In the genomic region with DNA sequence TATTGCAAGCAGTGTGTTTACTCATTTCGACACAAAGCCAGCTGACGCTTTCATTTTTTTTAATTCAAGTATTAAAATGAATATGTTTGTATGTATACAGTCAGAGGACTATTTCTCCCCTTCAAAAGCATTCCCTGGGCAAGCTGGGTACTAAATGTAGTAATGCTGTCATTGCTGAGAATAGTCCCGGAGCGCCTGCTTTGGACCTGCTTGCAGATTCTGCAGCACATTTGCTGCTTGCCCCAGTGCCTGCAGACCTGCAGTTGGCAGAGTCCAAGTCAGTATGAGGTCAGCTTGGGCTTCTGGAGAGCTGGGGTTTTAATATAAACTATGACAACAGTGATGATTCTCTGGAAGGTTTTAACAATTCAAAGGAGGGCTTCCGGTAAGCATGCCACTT, we compare ENCODE assay signal across 19 mouse cellular contexts. TPM values are rescaled to one million over a fixed set of nuclear protein-coding genes. Genes with fewer than 3 reads are reported as not detected.
DNase-seq lines count a peak whose midpoint lies in the region; ATAC-seq and TF ChIP-seq lines count a peak whose summit lies in the region.
"Had no signal": no experiment of that assay in that cellular context is flagged by ENCODE, and none has a peak within 500 bp of the region (broad histone marks: within the 10 kb centered on the region; RNA-seq: fewer than 3 reads in every experiment).

No protein-coding gene starts in this region.

- no peak for TF ChIP-seq CTCF in brain, embryonic 14.5 days (IDR thresholded peaks at IDR 0.05; ENCODE audit: borderline replicate concordance, extremely low read depth, insufficient read depth, insufficient read length)
- TF ChIP-seq CTCF in cortical plate, adult 2 months (IDR thresholded peaks at IDR 0.05; ENCODE audit: extremely low read depth, insufficient read depth, low read length): no peak
- TF ChIP-seq CTCF in midbrain, postnatal 0 days (IDR thresholded peaks at IDR 0.05): no peak

- H3K9me3 ChIP-seq in forebrain, embryonic 15.5 days: no peaks in the 10 kb centered on the region
- no peaks in the 10 kb centered on the region for H3K9me3 ChIP-seq in forebrain, embryonic 10.5 days
- H3K9me3 ChIP-seq in midbrain, postnatal 0 days (ENCODE audit: low read length): no peaks in the 10 kb centered on the region
- H3K9me3 ChIP-seq: embryonic facial prominence, embryonic 10.5 days; heart, embryonic 13.5 days; lung, embryonic 15.5 days had no signal

- 0 out of 2 replicates have a peak overlapping the region, but pooled peaks have one; percentile 32 for H3K27ac ChIP-seq in forebrain, embryonic 15.5 days (replicated peaks)
- no peak overlapping the region for H3K27ac ChIP-seq in forebrain, embryonic 10.5 days
- 0 out of 2 replicates have a peak overlapping the region, but pooled peaks have one; percentile 45 for H3K27ac ChIP-seq in cortical plate, adult 2 months (ENCODE audit: insufficient read depth, low read length)
- no peak overlapping the region for H3K27ac ChIP-seq in midbrain, postnatal 0 days (ENCODE audit: low read depth, low read length)
- H3K27ac ChIP-seq: embryonic facial prominence, embryonic 10.5 days; heart, embryonic 13.5 days; lung, embryonic 15.5 days had no signal

- peaks cover 21% of the 10 kb centered on the region for H3K4me1 ChIP-seq in forebrain, embryonic 15.5 days
- peaks cover 27% of the 10 kb centered on the region for H3K4me1 ChIP-seq in forebrain, embryonic 10.5 days
- H3K4me1 ChIP-seq in cortical plate, adult 2 months (ENCODE audit: control insufficient read depth, insufficient read depth, low read length): peaks cover 2% of the 10 kb centered on the region; the same call in 1 of the 2 replicates
- H3K4me1 ChIP-seq in midbrain, postnatal 0 days (ENCODE audit: insufficient read depth, low read length): peaks cover 8% of the 10 kb centered on the region; the same call in 1 of the 2 replicates

- H3K4me3 ChIP-seq in forebrain, embryonic 15.5 days: peak overlapping the region; percentile 64; the same call in 1 of the 2 replicates
- no peak overlapping the region for H3K4me3 ChIP-seq in forebrain, embryonic 10.5 days
- H3K4me3 ChIP-seq in cortical plate, adult 2 months (ENCODE audit: insufficient read depth, low read length): peak overlapping the region; percentile 85; the same call in 1 of the 2 replicates
- H3K4me3 ChIP-seq in midbrain, postnatal 0 days (ENCODE audit: low read depth, low read length): peak overlapping the region; percentile 78; the same call in 1 of the 2 replicates
- H3K4me3 ChIP-seq: embryonic facial prominence, embryonic 10.5 days; erythroblast, embryonic 14.5 days; heart, embryonic 13.5 days; lung, embryonic 15.5 days had no signal

- no peak for ATAC-seq in forebrain, embryonic 15.5 days (replicated peaks)
- ATAC-seq in midbrain, postnatal 0 days (ENCODE audit: low FRiP score): no peak
- no peak for ATAC-seq in monocyte, adult 5-6 weeks (replicated peaks; ENCODE audit: insufficient number of reproducible peaks, low FRiP score, low TSS enrichment, poor library complexity, severe bottlenecking)
- ATAC-seq: CD4-positive, CD25-positive, alpha-beta regulatory T cell, adult 4 months had no signal

- H3K36me3 ChIP-seq in forebrain, embryonic 15.5 days: no peaks in the 10 kb centered on the region
- H3K36me3 ChIP-seq in forebrain, embryonic 10.5 days (replicated peaks): no peaks in the 10 kb centered on the region
- H3K36me3 ChIP-seq in midbrain, postnatal 0 days (ENCODE audit: insufficient read depth, low read length): no peaks in the 10 kb centered on the region
- H3K36me3 ChIP-seq: embryonic facial prominence, embryonic 10.5 days; heart, embryonic 13.5 days; lung, embryonic 15.5 days had no signal

- WGBS in forebrain, embryonic 15.5 days: 68% methylated on average over 5 of the region's 5 CpGs
- WGBS in forebrain, embryonic 10.5 days: 91% methylated on average over 5 of the region's 5 CpGs
- WGBS in midbrain, postnatal 0 days: 83% methylated on average over 5 of the region's 5 CpGs

- H3K4me2 ChIP-seq in forebrain, embryonic 15.5 days (replicated peaks): peak overlapping the region; percentile 75
- H3K4me2 ChIP-seq in midbrain, postnatal 0 days (ENCODE audit: low read depth, low read length, poor library complexity, severe bottlenecking): peak overlapping the region; percentile 86
- H3K4me2 ChIP-seq: heart, embryonic 13.5 days; liver, embryonic 11.5 days; lung, embryonic 15.5 days had no signal

- no peak overlapping the region for H3K9ac ChIP-seq in forebrain, embryonic 15.5 days (replicated peaks)
- no peak overlapping the region for H3K9ac ChIP-seq in midbrain, postnatal 0 days (replicated peaks; ENCODE audit: low read length, poor library complexity, severe bottlenecking)
- H3K9ac ChIP-seq: heart, embryonic 13.5 days; lung, embryonic 15.5 days had no signal

- no peak for DNase-seq in forebrain, embryonic 10.5 days (ENCODE audit: extremely low spot score, low spot score)
- DNase-seq in brain, embryonic 14.5 days (ENCODE audit: low read depth): peak; percentile 19
- DNase-seq in midbrain, postnatal 0 days (ENCODE audit: low spot score): no peak
- DNase-seq in gastrocnemius, postnatal 14 days: no peak
- DNase-seq: adrenal gland, adult 2 months; kidney, adult 18-20 months; kidney, postnatal 14 days; right cerebral cortex, postnatal 4 days; thymus, adult 18-20 months had no signal

- intact Hi-C loops in gastrocnemius, postnatal 14 days (cut with DNase I; ENCODE audit: low total_unique reads): no loop called here

- no peaks in the 10 kb centered on the region for H3K27me3 ChIP-seq in forebrain, embryonic 15.5 days
- peaks cover 14% of the 10 kb centered on the region for H3K27me3 ChIP-seq in forebrain, embryonic 10.5 days (ENCODE audit: poor library complexity, severe bottlenecking)
- H3K27me3 ChIP-seq in midbrain, postnatal 0 days (ENCODE audit: insufficient read depth, low read length): no peaks in the 10 kb centered on the region

- TF ChIP-seq POLR2A in brain, embryonic 14.5 days (IDR thresholded peaks at IDR 0.05; ENCODE audit: borderline replicate concordance, extremely low read depth, insufficient read depth, insufficient read length, poor library complexity, severe bottlenecking): no peak
- TF ChIP-seq POLR2A in cortical plate, adult 2 months (IDR thresholded peaks at IDR 0.05; ENCODE audit: extremely low read depth, insufficient read depth, low read length): no peak

RNA-seq across cellular contexts. Expression of gene Paqr8, which starts 2.7 kb away (rescaled TPM):
- polyA plus RNA-seq in forebrain, embryonic 15.5 days (2015; fragmentation: Nextera tagmentation; extraction: Ambion mirVana): 22.5 and 23.1 TPM in 2 replicates
- polyA plus RNA-seq in forebrain, embryonic 10.5 days (2016; fragmentation: Nextera tagmentation; extraction: Ambion mirVana): 5.5 and 5.6 TPM in 2 replicates
- 22.8 and 30.7 TPM in 2 replicates for polyA plus RNA-seq in brain, embryonic 14.5 days (2012; rRNA removed)
- polyA plus RNA-seq in cortical plate, adult 2 months (2012; rRNA removed): 79.4 and 85.9 TPM in 2 replicates
- total RNA-seq in midbrain, postnatal 0 days (2014; rRNA removed): 95.0 and 144 TPM in 2 replicates
- 32.2 and 32.5 TPM in 2 replicates for polyA plus RNA-seq in midbrain, postnatal 0 days (2015; fragmentation: Nextera tagmentation; extraction: Ambion mirVana)
- 1 to 10 TPM; 1.5 to 1.8 TPM for total RNA-seq in gastrocnemius, postnatal 14 days (2021)
- 0.57 to 2.1 TPM (median 1.2 TPM) in 3 replicates for total RNA-seq in monocyte, adult 5-6 weeks (2017)

RNA-seq across cellular contexts. Expression of gene Efhc1, which starts 58.4 kb away (rescaled TPM):
- 1.3 and 2.0 TPM in 2 replicates for polyA plus RNA-seq in forebrain, embryonic 15.5 days (2015; fragmentation: Nextera tagmentation; extraction: Ambion mirVana)
- 1.3 and 2.1 TPM in 2 replicates for polyA plus RNA-seq in forebrain, embryonic 10.5 days (2016; fragmentation: Nextera tagmentation; extraction: Ambion mirVana)
- 2.3 and 2.7 TPM in 2 replicates for polyA plus RNA-seq in brain, embryonic 14.5 days (2012; rRNA removed)
- 2.0 and 2.2 TPM in 2 replicates for polyA plus RNA-seq in cortical plate, adult 2 months (2012; rRNA removed)
- total RNA-seq in midbrain, postnatal 0 days (2014; rRNA removed): 1.1 and 15.6 TPM in 2 replicates
- polyA plus RNA-seq in midbrain, postnatal 0 days (2015; fragmentation: Nextera tagmentation; extraction: Ambion mirVana): 1.5 and 1.6 TPM in 2 replicates
- total RNA-seq in gastrocnemius, postnatal 14 days (2021): 1 to 10 TPM in 1 of 2 experiments, under 1 TPM in 1; 0.97 to 1.2 TPM
- 0.39 TPM in 1 of 3 replicates, not detected in the others for total RNA-seq in monocyte, adult 5-6 weeks (2017)
- total RNA-seq: MEL had no signal
- polyA plus RNA-seq: erythroblast, embryonic 14.5 days had no signal

Comparison
In these comparisons a context has a peak if more than half of its experiments do, and no peak if none do; other contexts are left out.
1. H3K27ac ChIP-seq: peak in forebrain, embryonic 15.5 days (single experiment) and cortical plate, adult 2 months (single experiment); none in forebrain, embryonic 10.5 days (single experiment) and midbrain, postnatal 0 days (single experiment).